Mouse (Mus musculus) thymus, postnatal 0 days (tissue): ENCODE measurements around the gene Yeats4. TPM values are rescaled to one million over a fixed set of nuclear protein-coding genes. Genes with fewer than 3 reads are reported as not detected.
A peak's percentile ranks its signal among the peaks of the same experiment; 100 is the strongest.
"Not testable (repeated sequence)": the region's sequence is repeated elsewhere in the genome, so short reads cannot be mapped to it uniquely, and the experiment has no call there.

Experiments used
- DNase-seq: peaks from one replicate; pipeline ENCODE4 v3.0.0-alpha.2; 2015; ENCODE audit warnings: low spot score
- polyA plus RNA-seq: library from polyadenylated mRNA; unstranded; fragments of >200 nt; fragmentation: Nextera tagmentation; extraction: Ambion mirVana; gene quantifications from 2 replicates; pipeline ENCODE4 v1.2.1, GENCODE M21; 2015

Gene Yeats4
- polyA plus RNA-seq: 89.8 and 97.7 TPM in 2 replicates

DNA sequence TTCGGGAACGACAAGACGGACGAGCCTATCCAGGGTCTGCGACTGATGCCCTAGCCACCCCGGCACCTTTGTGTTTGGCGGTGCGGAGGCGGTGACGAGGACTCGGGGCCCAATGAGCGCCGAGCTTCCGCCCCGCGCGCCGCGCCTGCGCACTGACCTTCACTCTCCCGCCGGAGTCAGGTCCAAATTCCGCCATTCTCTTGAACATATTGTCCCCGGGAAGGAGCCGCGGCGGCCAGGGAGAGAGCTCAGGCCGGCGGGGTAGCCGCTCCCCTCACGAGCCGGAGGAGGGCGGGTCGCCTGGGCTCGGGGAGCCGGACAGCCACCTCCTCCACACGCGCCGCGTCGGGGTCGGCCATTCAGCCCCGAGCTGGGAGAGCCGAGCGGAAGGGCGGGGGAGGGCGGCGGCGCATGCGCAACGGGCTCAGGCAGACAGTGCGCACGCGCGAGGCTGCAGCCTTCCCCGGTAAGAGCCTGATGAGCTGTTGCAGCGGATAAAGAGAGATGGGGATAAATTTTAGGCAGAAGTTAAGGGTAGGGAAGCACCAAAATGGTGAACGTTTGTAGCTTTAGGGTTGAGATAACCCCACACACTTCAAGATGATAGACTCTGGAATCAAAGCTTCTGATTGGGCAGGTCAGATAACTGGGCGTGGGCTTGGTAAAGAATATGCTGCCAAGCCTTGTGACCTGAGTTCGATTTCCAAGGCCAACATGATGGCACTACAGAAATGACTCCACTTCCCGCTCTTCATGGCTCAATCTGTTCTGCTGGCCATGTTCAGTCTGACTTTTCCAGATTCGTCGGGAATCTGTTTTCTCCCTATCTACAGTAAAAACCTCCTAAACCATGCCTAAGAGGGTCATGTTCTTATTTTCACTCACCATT, at the start of gene Yeats4:
TSS of gene Yeats4 (minus strand) at position 406 of the 889 bp plus-strand sequence.
- DNase-seq: peak; percentile 94

DNA sequence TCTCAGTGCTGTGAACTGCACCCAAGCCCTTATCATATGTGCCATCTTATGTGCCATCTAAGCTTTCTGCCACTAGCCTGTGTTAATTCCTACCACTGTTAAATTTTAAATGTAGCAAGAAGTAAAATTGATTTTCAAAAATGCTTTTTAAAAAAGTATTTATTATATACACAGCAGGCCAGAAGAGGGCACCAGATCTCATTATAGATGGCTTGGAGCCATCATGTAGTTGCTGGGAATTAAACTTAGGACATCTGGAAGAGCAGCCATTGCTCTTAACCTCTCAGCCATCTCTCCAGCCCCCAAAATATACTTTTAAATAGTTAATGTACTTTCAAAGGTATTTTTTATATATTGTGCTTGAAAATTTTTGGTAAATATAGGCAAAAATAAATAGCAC, 47.7 kb upstream of the Yeats4 start:
- DNase-seq: no peak

DNA sequence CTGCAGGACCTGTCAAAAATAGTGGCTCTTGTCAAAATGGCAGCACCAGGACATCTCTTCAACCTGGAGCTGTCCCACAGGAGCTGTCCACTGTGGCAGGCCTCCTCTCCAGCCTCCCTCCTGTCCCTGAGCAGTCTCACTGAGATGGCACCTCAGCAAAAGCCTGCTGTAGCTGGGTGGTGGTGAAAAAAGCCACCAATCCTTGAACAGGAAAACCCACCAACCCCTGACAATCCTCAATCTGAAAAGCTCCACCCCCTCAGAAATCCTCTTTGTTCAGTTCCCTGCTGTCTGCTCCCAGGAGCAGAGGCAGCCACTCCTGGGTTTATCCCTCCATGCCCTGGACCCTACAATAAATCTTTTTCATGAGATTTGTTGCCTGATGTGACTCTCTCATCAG, 35.6 kb upstream of the Yeats4 start:
- no peak for DNase-seq

DNA sequence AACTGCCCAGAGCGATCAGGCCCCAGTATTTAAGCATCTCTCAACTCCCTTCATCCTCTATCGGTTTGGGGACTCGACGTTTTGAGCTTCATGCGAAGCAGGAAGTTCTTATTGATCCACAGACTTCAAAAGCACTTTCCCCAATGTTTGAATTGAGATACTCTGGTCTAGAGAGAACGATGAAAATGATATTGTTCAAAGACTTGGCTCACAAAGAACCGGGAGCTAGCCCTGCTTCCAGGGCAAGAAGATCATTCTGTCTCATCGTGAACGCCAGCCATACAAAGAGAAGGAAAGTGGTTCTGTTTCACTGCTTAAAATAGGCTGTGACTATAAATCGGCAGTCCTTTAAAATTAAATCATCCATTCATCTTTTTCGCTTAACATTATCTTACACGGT, 14.3 kb upstream of the Yeats4 start, which contains the start of gene 9530003J23Rik:
TSS of gene 9530003J23Rik (minus strand) at position 101 of the 400 bp plus-strand sequence.
- DNase-seq: no peak

DNA sequence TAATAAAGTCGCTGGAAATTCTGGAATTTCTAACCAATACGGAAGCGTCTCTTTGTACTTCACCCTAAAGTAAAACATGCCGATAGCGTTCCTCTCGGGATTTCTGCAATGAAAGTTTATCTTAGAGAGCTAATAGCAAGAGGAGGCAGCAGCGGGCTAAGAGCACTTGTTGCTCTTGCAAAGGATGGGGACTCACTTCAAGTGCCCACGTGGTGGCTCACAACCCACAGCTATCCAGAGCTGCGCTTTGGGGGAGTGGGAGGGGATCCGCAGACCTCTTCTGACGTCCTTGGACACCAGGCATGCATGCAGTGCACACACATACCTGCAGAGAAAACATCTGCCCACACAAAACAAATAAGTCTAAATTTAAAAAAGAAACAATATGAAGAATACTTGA, 11.6 kb upstream of the Yeats4 start:
- DNase-seq: no peak

DNA sequence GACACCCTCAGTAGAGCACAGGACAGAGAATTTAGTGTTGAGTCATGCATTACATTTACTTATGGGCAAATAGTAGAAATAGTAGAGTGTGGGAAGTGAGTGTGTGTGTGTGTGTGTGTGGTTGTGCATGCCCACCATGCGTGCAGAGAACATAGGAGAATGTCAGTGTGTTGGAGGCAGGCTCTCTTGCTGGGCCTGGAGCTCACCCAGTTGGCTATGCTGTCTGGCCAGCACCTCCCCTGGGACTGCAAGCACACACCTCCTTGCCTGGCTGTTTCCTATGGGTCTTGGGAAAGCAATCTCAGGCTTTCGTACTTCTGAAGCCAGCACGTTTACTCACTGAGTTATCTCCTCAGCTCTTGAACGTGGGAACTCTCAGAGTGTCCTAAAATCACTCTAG, 10.5 kb upstream of the Yeats4 start:
- no peak for DNase-seq

DNA sequence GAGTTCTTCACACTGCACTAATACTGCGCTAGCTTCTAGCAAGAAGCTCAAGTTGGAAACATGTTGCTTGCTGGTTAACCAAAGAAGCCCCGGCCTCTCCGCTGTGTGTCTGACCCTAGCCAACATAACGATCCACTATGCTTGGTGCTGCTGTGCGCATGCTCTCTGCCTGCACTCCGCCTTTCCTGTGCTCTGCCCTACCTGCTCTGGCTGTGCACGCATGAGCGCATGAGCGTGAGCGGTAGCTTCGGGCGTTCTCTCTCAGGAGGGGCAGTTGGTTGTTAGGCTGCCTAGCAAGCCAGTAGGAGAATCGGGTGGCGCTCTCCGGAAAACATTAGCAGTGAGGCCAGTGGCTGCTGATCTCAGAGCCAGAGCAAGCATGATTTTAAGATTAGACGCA, 5.5 kb upstream of the Yeats4 start:
- DNase-seq: peak; percentile 4

DNA sequence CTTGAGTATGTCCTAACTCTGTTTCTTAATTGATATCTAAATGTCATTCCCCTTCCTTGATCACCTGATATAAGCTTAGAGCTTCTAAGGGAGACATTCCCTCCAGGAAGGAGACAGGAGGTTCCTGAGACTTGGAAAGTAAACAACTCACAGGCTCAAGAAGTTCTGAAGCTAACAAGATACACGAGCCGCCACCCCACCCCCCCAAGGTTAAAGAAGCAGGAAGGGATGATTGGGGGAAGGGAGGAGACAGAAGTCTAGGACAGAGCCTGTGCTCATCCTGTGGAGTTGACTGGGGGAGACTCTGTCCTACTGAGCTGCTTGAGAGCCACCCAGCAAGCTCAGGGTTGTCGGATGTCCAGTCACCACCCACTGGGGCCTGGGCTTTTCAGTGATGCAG, 1.7 kb upstream of the Yeats4 start:
- DNase-seq: no peak

DNA sequence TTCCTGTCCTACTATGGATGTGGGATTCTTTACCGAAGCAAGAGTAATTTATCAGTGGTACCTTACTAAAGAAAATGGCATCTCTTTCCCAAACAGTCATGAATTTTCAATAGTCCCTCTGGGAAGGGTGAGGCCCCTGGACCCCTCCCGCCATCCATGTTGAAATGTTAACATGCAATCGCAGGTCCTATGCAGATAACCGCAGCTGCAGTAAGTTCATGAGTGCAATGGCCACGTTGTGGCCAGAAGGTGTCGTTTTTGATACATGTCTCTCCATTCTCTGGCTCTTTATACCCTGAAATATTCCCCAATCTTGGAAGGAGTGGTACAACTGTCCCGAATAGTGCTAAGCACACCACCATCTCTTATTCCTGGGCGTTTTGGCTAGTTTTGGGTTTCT, 787 bp upstream of the Yeats4 start:
- DNase-seq: no peak

DNA sequence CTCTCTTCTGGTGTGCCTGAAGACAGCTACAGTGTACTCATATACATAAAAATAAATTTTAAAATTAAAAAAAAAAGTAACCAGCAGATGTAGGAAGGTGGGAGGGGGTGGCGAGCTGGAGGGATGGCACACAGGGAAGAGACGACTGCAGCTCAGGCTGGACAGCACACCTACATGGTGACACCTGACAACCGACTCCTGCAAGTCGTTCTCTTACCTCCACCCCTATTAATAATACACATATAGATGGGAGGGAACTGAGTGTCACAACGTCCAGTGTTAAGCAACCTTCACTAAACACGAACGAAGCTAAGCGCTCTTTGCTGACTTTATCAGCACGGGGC, 577 bp downstream of the Yeats4 start:
- no peak for DNase-seq

DNA sequence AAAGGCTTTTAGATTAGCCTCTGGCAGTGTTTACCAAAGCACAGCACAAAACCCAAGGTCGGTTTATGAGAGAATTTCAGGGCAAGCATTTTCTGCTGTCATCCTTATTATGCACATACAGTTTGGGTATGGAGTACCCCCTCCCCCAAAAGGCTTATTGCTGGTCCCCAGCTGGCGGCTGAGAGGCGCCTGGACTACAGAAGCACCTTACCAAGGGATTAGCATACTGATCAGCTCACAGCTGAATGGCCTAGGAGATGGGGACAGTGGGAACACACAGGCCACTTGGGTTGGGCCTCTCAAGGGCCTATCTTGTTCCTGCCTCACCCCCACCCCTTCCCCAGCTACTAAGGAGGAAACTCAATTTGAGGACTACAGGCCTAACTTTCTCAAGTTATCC, 1.5 kb downstream of the Yeats4 start:
- DNase-seq: no peak

DNA sequence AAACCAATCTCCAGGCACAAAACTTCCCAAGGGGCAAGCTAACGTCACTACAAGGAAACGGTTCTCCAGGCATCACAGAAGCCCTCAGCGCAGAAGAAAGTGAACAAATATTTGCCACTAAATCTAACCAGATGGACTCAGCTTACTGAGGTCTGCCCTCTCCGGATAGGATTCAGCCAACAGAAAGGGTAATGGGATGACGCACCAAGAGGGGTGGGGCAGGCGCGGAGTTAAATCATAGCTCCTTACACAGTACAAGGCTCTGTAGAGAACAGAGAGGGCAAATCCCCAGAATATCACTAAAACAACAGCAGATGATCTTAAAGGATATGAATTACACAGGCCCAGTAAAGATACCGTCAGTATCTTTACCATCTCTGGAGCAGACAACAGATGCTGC, 6.0 kb downstream of the Yeats4 start:
- no peak for DNase-seq

DNA sequence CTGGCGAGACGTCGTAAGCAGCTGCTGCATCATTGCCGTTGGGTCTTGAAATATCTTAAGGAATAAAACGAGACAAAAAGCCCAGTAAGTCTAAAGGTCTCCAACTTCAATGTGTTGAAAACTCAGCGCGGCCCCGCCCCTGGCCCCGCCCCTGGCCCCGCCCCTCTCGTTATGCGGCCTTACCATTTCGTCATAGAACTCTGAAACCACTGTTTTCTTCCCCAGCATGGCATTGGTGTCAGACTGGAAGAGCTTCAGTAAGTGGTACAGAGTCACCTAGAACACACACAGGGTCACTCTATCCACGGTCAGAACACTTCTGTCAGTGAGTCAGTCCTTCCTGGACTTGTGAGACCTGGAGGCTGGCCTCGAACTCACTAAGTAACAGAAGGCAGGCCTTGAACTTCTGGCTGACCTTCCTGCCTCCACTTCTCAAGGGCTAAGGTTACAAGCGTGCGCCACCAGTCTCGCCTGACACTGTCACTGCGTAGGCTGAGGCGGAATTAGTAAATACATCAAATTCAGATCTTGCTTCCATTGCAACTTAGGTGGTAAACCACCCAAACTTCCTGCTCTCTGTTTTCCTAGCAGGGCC, 7.0 kb downstream of the Yeats4 start:
- DNase-seq: peak; percentile 6

DNA sequence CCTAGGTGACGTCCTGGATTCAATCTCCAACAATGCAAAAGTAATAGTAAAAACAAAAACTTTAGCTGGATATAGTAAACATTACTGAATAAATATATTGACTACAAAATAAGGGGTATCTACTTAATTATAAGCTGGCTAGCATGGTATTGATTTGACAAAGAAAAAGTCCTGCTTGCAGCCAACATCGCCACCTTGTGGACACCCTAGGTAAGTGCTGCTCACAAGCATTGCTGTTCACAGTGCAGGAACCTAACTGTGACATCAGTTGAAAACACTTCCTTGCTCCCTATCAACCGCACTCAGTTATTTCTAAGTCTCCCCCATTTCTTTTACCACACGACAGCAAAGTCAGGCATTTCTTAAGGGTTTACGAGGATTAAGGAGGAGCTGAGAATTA, 7.5 kb downstream of the Yeats4 start:
- DNase-seq: peak; percentile 62

DNA sequence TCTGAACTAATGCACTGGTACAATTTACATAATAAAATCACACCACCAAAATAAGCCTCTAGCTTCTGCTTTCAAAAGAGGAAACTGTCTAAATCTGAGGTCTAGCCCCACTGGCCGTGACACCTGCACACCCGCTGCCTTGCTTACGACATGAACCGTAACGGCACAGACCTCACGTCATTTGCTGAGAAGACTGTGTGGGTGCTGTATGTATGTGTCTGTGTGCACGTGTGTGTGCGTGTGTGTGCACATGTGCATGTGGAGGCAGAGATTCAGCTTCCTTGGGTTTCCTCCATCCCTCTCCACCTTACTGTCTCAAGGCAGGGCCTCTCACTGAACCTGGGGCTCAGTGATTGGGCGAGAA, 8.2 kb downstream of the Yeats4 start:
- peak; percentile 38 for DNase-seq

DNA sequence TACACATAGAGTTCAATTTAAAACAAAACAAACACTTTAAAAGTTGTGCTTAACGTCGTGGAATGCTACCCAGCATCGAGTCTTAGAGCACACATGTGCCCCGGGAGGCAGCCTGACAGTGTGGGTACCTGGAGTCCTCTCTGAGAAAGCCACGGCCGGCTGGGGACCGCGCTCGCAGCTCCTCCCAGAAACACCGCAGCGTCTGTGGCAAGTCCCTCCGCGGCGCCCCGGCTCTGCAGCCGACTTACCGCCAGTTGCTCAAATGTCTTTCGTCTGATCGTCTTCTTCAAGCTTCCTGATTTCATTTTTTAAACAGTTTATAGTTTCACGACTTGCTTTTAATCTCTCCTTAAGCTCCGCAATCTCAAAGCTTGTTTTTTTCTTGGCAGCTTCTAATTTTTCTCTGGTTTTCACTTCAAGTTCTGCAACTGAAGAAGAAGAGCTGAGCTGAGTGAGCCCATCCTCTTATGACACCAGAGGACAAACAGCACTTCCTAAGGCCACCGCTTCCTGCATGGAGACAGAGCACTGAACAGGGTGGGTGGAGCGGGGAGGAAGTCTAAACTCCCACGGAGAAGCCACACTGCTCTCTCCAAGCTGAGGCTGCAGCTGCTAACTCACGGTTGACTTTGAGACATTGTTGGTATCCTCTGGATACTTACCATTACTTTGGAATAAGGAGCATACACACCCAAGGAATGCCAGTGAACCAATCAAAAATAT, 8.7 kb downstream of the Yeats4 start:
- peak; percentile 44 for DNase-seq

DNA sequence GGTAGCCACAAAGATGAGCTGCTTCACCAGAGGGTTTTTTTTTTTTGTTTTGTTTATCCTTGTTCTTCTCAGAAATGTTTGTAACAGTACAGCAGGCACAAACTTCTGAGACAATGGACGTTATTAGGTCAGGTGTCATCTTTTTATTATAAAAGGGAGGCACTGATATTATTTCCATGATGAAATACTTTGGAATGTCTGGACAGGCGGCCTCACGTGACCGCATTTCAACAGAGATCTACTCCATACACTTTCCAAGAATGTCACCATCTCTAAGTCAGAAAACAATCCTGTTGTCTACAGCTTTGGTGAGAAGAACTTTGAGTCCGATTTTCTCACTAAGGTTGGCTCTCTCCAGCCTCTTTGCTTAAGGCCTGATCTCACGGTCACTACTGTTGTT, 13.3 kb downstream of the Yeats4 start:
- no peak for DNase-seq

DNA sequence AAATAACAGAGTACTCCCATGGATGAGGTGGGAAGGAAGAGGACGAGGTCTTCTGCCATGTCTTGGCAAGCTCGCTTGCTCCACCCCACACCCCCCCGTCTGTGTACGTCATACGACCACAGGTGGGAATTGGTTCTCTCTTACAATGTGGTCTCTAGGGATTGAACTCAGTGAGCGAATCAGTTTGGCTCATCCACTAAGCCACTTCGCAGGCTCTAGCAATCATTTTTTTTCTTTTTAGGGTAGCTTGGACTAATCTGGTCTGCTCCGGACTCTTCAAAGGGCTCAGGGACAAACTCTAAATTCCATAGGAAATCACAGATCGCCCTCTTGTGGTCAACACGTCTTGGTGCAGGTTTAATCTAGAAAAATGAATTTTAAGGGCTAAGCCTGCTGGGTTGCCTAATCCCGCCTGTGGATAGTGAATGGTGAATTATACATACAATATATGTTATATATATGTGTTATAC, 14.8 kb downstream of the Yeats4 start:
- peak; percentile 70 for DNase-seq

DNA sequence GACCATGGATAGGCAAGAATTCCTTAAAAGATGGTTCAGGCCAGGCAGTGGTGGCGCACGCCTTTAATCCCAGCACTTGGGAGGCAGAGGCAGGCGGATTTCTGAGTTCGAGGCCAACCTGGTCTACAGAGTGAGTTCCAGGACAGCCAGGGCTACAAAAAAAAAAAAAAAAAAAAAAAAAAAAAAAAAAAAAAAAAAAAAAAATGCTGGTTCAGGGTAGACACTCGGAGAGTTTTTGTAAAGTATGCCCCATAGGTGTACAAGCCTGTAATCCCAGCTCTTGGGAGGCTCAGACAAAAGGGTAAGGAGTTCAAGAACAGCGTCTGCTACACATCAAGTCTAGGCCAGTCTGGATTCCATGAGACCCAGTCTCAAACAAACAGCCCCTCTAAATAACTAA, 15.5 kb downstream of the Yeats4 start:
- not testable (repeated sequence) for DNase-seq

DNA sequence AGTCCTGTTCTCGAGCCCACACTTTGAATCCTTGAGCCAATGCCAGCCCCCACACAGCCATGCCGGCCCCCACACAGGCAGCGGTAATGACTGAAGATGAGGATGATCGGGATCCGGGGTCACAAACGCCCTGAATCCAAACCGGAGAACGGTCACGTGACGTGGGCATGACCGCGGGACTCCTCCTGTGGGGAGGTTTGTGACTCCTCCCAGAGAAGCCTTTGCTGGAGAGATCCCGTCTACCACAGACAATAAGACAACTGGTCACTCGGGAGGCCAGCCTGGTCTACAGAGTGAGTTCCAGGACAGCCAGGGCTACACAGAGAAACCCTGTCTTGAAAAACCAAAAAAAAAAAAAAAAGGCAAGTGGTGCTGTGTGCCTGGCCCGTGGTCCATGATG, 16.1 kb downstream of the Yeats4 start:
- DNase-seq: no peak

DNA sequence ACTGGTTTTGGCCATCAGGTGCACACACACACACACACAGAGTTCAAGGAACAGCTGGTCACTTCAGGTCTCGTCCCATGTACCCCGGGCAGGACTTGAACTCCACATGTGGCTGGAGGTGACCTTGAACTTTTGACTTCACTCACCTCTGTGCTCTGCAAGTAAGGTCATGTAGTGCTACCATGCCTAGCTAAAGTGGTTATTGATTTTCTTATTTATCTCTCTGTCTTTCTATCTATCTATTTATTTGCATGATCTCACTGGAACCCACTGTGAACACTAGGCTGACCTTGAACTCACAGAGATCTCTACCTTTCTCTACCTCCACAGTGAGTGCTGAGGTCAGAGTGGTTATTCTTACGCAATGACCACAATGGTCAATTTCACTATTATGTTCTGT, 18.2 kb downstream of the Yeats4 start:
- no peak for DNase-seq

DNA sequence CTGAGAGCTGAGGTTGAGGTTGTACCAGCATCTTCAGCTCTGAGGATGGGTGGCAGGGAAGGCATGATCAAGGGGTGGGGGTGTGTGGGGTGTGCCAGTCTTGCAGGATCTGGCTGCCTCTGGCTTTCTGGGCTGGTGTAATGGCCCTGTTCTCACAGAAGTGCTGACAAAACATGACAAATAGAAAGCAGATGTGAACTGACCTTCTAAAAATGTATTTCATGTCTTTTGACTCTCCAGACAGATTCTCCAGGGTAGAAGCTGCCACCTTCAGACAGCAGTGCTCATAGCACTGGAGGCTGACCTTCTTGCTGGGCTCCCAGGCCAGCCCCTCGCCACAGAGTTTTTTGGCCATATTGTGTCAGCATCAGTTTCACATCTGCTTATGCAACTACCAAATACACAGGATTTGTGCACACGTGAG, 20.7 kb downstream of the Yeats4 start:
- no peak for DNase-seq
